Mouse (Mus musculus) embryo, embryonic 10.5 days (tissue): ENCODE measurements around the gene Gm49322.
"Not testable (repeated sequence)": the region's sequence is repeated elsewhere in the genome, so short reads cannot be mapped to it uniquely, and the experiment has no call there.

ENCODE experiments used
- DNase-seq: peaks from one replicate; pipeline ENCODE4 v3.0.0-alpha.2; 2015; ENCODE audit warnings: low spot score

Gm49322 gene

DNA sequence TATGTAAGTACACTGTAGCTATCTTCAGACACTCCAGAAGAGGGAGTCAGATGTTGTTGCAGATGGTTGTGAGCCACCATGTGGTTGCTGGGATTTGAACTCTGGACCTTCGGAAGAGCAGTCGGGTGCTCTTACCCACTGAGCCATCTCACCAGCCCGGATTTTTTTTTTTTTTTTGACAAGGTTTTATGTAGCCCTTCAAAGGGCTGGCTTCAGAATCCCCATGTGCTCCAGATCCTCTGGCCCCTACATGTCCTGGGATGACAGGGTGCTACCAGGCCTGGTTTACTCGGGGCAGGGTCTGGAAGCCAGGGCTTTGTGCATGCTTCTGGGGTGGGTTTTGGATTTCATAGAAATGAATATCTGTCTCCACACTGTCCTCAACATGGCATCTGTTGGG is at the start of gene Gm49322:
Gm49322 (plus strand) TSS at position 301 of the 400 bp plus-strand sequence.
- DNase-seq = not testable (repeated sequence)

DNA sequence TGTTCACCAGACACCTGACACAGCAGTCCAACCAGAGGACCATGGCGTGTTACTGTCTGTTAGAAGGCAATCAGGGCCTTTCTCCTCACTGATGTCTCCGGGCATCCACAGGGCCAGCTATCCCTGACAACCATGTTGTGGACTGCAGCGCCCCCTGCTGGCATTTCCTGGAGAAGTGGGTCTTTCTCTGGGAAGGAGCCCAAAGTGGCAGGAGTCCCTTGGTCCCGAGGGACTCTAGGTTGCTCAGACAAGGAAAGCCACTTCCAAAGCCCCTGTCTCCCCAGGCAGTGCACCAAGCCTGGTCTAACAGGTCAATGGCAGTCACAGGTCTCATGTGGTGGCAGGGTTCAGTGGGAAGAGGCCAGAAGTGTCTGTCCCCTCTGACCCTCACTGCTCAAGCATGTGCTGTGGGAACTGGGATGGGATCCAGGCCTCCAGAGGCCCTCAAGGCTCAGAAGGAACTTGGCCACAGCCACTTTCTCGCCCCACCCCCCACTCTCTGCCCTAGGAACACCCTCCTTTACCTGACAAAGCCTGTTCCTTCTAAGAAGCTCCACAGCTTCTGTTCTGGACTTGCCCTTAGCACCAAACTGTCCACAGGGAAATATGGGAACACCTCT is 48.4 kb upstream of the Gm49322 start:
- peak; percentile 80 for DNase-seq

DNA sequence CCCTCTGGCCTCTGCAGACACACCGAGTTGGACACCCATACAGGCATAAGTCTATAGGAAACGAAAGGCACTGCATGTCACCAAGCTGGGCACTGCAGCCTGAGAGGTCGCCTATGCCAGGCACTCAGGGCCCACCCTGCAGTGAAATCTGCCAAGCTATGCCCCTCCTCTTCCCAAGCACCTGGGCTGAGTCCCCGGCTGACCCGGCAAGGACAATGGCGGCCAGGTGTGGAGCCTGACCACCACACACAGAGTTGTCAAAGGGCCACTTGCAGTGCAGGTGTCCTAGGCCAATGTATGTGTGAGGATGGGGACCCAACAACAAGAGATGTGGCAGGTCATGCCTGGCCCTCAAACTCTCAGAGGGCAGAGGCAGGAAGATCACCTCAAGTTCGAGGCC is 46.4 kb upstream of the Gm49322 start:
- no peak for DNase-seq

DNA sequence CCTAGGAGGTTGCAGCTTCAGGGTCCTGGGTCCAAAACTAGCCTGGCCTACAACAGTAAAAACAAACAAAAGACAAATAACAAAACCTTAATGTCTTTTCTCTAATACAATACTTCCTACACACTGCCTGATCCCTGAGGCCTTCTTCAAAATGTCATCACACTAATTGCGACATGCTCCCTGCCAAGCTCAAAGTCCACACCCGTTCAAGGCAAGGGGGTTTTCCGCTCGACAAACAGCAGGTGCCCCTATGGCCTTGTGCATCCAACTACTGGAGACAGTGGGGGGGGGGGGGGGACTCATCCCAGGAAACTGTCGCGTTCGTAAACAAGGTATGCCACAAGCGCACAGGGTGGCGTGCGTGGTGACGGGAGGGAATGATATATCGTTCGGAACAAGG is 45.2 kb upstream of the Gm49322 start:
- DNase-seq = no peak

DNA sequence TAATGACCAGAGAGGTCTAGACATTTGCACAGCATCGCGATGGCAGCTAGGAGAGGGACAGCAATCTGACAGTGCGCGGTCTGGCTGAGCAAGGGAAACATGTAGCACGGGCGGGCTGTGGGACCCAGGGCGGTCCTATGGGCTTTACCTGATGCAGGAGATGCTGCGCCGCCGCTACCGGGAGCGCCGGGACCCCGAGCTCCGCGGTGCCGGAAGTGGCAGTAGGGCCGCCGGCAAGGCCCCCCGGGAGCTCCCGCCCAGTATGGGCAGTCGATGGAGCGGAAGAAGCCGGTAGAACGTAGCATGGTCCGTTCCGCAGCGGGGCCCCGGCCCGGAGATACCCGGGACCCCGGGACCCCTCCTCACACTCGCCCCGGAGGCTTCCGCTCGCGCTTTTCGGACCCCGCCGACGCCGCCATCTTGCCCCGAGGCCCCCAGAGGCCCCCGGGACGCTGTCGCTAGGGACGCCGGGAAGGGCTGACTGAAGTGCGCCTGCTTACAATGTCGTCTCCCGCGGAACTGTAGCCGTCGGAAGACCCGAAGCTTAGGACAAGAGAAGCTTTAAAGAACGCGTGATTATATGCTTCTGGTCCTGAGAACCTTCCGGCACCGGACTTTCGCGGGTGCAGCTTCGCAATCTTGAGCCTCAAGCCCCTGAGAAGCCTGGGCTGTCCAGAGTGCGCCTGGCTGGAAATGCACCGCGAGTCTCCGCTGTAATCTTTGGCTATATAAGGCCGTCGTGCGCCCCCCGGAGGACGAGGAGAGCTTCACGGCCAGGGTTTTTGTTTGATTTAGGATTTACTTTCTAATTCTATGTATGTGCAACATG is 44.5 kb upstream of the Gm49322 start, which contains the start of gene Rexo1:
Rexo1 (minus strand) TSS at position 445 of the 829 bp plus-strand sequence.
- peak; percentile 98 for DNase-seq

DNA sequence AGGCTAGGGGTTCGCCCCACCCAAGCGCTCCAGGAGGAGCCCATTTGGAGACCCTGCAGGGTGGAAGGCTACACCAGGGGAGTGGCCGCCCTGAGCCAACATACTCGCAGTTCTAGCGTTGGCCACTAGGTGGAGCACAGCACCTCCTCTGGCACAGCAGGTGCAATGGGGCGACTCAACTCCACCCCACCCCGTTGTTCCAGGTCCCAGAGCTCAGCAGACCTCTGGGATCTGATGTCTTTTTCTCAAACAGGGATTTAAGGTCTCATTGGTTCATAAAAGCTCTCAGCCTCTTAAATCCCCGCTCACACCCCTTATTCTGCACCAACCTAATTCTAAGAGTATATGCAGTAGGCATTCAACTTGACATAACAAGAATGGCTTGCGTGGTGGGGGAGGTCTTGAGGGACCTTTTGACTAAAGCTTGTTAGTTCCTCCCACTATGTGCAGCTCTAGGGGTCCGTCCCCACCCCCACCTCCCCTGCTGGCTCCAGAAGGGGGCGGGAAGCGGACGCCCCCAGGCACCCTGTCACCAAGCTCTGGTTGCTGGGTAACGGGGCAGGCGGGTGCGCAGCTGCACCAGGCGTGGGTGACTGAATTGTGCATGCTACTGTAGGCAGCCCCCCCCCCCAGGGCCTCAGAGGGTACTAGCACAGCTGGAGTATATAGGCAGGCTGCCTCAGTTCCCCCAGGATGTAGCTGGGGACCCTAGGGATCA is 39.3 kb upstream of the Gm49322 start:
- peak; percentile 89 for DNase-seq

DNA sequence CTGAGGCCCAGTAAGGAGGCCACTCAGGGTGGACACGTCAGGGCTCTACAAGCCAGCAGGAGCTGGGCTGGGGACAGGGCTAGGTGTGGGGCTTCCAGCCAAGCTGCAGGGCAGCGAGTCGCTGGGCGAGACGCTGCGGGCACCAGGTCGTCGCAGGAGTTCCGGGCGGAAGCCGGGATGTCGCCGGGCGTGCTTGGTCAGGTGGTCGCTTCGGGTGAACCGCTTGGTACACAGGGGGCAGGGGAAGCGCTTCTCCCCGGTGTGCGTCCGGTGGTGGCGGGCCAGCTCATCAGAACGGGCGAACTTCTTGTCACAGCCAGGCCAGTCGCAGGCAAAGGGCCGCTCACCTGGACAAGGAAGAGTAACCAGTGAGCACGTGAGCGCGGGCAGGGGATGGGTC is 36.9 kb upstream of the Gm49322 start:
- DNase-seq = no peak

DNA sequence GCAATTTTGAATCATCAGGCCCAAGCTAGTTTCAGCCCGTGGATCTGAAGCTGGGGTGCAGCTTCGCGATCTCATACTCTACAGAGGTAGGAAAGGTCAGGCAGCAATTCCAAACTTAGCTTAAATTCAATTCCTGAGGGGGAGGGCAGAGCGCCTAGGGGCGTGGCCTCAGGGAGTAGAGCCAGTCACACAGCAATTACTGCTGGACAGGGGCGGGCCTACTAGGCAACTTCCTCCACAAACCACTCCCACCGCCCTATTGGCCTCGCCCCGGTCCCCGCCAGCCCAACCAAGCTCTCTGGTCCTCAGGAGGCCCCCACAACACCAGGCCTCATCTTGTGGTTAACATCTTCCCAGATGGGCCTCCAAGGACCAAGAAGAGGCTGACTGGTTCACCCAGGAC is 36.2 kb upstream of the Gm49322 start:
- peak; percentile 72 for DNase-seq

DNA sequence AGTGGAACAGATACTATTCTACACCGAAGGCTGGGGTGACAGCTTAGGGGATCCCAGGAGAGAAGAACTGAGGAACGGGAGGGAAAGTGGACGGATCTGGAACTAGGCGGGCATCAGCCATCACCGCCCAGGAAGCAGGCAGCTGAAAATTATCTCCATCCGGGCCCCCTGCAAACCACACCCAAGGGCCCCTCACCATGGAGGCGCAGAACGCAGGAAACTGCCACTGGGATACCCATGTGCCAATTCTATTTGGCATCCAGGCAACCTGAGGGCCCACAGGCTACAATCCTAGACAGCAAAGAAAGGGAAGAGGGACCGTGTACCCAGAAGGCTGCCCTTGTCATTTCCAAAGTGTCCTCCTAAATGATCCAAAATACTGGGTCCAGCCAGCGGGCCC is 35.4 kb upstream of the Gm49322 start:
- DNase-seq = no peak

DNA sequence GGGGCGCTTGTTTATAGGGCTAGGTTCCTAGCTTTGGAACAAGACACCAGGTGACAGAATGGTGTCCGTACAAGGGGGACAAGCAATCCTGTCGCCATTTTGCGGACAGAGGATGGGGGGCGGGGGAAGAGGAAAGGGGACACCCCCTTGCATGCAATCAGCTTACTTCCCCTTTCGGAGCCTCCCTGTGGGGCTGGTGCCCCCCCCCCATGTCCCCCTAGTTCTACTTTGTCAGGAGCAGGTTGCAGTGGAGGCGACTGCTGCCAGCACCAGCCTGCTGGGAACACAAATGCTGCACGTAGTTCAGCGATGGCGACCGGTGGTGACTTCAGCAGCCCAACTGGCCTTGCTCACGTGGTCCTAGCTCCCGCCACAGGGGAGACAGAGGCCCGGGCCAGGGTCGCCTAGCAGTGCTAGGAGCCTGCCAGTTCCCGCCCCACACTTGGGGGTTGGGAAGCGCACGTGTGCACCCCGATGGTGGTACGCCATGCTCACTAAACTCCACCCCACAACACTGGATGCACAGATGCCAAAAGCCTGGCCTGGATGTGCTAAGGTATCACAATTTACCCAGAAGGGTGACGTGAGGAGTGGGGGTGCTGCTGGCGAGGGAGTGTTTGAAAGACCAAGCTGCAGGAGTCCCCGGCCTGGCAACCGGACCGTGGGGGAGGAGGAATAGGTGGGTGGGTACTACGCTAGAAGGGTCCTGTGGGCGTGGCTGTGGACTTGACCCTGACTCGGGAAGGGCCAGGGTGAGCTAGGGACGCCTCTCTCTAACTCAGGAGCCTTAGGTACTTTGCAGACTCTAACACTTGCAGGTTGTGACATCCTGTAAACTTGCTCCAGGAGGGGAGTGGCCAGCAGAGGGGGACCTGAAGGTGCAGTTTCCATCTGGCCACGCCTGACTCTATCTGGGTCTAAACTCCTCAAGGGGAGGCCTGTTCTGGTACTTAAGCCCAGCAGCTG is 34.7 kb upstream of the Gm49322 start:
- DNase-seq = peak; percentile 58

DNA sequence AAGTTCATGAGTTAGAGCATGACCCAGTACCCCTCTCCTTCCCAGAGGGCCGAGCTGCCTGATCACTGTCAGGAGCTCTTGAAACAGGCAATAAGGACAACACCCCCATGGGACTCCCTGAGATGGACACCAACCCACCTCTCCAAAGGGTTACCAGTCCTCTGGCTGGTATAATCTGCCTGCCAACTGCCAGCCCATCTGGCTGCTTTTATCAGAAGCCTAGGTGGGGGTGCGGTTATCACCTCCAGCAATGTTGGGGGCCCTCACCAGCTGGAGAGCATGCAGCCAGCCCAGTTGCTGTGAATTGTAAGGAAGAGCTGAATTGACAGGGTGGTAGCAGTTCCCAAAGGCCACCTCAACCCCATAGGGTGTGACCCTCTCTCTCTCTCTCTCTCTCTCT is 33.3 kb upstream of the Gm49322 start:
- DNase-seq = no peak

DNA sequence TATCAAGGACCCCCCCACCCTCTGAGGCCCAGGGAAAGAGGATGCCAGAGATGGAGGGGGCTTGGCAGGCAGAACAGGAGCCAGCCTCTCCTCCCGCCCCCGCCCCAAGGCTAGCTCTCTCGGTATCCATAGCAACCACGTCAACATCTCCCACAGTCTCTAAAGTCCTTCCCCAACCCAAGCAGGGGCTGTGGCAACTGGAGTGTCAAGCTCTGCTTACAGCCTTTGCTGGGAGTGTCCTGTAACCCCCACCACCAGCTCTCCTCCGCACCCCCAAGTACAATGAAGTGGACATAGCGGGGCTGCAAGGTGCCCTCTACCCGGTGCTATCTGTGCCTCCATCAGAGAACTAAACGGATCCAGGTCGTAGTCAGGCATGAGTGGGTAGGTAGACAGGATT is 31.9 kb upstream of the Gm49322 start:
- no peak for DNase-seq

DNA sequence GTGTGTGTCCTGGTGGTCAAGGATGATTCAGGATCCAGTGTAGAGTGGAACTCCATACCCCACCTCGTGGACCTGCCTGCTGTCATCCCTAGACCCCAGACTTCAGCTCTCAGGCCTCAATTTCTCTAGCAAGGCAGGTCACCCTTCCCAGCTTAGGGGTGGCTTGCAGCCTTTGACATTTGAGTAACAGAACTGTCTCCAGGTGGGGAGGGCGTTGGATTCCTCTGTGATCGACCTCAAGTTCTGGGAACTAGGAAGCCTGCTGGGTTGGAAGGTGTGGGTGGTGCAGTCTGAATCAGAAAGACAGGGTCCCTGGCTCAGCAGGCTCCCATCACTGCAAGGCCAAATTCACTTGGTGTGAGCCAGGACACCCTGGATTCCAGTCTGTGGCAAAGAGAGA is 30.9 kb upstream of the Gm49322 start:
- no peak for DNase-seq

DNA sequence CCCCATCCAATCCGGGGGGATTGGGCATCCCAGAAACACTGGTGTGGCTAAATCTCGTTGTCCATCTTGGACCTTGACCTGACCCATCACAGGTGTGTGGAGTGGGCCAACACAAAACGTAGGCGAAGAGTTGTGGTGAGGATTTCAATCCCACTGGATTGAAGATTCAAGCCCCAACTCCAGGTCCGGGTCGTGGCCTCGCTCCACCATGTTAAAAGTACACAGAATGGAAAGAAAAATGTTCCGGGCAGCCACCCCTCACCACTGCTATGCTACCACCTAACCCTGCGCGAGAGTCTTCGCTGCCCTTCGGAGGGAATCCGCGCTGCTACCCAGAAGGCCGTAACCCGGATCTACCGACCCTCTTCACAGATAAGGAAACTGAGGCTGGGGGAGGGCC is 29.9 kb upstream of the Gm49322 start:
- DNase-seq = no peak

DNA sequence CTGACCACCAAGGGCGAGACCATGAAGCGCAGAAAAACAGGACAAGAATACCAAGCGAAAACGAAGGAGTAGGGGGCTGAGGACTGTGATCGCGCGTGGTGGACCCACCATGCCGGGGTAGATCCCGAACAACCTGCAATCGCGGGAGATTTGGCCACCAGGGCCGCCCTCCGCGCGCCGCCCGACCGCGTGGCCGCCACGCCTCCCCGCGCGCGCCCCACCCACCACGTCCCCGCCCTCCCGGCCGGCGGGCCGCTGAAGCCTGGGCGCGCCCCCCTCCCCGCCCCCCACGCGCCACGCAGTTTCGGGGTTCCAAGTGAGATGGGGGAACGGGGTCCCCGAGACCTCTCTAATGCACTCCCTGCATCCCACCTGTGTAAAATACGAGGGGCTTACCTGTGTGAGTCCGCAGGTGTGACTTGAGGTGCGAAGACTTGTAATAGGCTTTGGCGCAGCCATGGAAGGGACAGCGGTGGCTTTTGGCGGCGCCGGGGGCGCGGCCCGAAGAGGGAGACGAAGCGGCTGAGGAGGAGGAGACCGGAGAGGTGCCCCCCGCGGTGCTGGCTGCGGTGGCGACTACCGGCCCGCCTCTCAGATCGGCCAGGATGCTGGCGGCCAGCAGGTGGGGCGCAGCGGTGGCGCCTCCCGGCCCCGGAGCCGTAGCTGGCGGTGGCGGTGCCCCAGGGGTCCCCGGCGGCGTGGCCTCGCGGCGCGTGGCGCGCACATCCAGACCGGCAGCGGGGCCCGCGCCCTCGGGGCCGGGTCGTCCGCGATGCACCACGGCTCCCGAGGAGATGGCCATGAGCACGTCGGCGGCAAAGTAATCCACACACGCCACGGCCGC is 29.2 kb upstream of the Gm49322 start:
- DNase-seq = peak; percentile 41

DNA sequence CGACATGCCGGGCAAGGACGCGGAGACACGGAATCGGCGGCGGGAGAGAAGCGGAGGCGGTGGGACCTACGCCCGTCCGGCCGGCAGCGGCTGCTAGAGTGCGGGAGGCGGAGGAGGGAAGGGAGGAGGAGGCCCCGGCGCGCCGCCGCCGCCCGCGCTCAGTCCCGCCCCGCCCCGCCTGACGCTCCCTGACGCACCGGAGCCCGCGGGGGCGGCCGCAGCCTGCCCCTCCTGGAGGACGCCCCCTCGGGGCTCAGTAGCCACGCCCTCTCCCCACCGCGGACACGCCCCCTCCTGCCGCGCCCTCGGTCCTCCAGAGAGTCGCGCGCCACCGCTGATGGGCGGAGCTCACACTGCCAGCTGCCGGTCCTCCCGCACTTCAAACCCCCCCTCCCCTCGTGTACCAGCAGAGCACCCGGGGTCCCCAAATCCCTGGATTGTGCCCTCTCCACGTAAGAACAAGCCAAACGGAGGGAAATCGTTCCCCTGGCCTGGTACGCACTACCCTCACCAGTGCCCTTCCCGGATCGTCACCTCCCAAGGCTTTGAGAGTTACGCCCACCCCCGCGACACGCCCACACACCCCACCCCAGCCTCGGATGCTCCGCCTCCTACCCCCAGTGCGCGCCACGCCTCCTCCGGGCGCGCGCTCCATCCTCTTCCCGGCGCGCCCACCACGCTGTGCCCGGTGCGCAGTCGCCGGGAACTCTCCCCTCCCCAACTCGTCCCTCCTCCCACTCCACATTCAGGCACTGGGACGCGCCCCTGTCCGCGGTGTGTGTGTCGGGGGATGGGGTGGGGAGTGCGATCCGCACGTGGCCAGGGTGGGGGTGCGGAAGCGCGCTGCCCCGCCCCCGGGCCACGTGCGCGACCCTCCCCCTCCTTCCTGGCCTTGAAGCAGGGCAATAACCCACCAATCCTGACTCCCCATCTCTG is 28.4 kb upstream of the Gm49322 start, which contains the start of gene Klf16:
Klf16 (minus strand) TSS at position 127 of the 936 bp plus-strand sequence.
- DNase-seq = peak; percentile 95

DNA sequence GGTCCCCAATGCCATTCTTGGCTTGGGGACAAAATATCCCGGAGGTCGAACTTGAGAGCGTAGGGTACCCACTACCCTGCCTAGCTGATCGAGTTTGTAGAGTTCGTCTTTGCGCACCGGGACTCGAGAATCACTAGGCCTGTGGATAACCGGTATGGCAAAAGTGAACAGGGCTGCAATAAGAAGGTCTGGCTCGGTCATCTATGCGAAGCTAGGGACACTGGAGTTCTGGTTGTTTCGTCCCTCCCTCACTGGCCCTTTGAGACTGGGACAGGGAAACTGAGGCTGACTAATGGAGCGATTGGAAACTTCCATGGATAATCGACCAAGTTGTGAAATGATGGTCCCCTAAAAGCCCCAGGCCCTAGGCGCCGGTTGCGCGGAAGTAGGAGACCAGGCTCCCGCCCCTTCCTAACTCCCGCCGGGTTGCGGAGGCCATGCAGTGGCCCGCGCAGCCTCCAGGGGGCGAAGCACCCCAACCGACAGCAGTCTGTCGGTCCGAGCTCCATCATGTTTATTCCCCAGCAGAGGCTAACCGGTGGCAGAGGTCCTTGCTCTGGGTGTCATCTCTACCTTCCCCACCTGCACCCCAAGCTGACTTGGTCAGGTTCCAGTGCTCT is 27.6 kb upstream of the Gm49322 start:
- peak; percentile 89 for DNase-seq

DNA sequence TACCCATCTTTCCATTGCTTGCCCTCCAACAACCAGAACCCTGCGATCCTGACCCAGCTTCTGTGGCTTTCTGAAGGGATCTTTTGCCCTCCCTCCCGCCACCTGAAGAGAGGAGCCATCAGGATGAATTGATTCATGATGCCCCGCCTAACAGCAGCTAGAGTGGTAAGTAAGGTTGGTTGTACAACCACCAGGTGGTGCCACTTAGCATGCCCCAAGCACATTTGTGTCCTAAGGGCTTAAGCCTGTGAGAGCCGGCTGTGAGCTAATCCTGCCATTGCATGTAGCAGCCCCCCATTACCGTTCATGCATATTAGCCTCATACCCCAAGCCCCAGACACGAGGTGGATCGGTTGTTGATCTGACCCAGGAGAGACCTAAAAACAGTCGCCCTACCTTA is 26.9 kb upstream of the Gm49322 start:
- peak; percentile 76 for DNase-seq

DNA sequence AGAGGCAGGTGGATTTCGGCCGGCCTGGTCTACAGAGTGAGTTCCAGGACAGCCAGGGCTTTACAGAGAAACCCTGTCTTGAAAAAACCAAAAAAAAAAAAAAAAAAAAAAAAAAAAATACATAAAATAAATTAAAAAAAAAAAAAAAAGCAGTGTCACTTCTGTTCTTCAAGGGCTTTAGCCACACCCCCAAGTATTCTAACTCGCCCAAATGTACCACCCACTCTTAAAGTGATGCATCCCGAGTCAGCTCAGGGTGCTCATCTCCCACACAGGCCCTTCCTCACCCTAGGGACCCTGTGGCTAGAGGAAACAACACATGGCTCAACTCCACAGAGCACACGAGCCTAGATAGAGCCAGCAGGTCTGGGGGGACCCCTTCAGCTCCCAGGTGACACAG is 22.8 kb upstream of the Gm49322 start:
- no peak for DNase-seq
